Mouse (Mus musculus) midbrain, embryonic 11.5 days (tissue): ENCODE data around the gene Habp4. TPM values are rescaled to one million over a fixed set of nuclear protein-coding genes. Genes with fewer than 3 reads are reported as not detected.
A peak's percentile ranks its signal among the peaks of the same experiment; 100 is the strongest.

Source experiments
- ATAC-seq: fragments of 200-750 bp; cut with Nextera tagmentation; 2 replicates; pipeline ENCODE4 v1.8.0; 2017; ENCODE audit warnings: moderate TSS enrichment, moderate library complexity; ENCODE audit not compliant: low FRiP score
- DNase-seq: peaks from one replicate; pipeline ENCODE4 v3.0.0; 2015; ENCODE audit warnings: low spot score; ENCODE audit errors: missing footprints
- H3K27ac ChIP-seq: fragments of 300-500 bp; sonication (generic); 2 replicates; pipeline ENCODE4 v1.5.1; 2014; ENCODE audit warnings: low read depth, low read length
- H3K27me3 ChIP-seq: fragments of 300-500 bp; sonication (generic); 2 replicates; pipeline ENCODE4 v1.6.1; 2014; ENCODE audit warnings: mild to moderate bottlenecking, low read length, moderate library complexity, mixed read lengths; ENCODE audit not compliant: control insufficient read depth, insufficient read depth
- H3K36me3 ChIP-seq: fragments of 300-500 bp; sonication (generic); 2 replicates; pipeline ENCODE4 v1.6.1; 2014; ENCODE audit warnings: mild to moderate bottlenecking, low read length, moderate library complexity, mixed read lengths; ENCODE audit not compliant: control insufficient read depth, insufficient read depth
- H3K4me1 ChIP-seq: fragments of 300-500 bp; sonication (generic); 2 replicates; pipeline ENCODE4 v1.6.1; 2014; ENCODE audit warnings: low read length; ENCODE audit not compliant: control insufficient read depth, insufficient read depth
- H3K4me2 ChIP-seq: fragments of 300-500 bp; sonication (generic); 2 replicates; pipeline ENCODE4 v1.6.1; 2014; ENCODE audit warnings: mild to moderate bottlenecking, moderate library complexity
- H3K4me3 ChIP-seq: fragments of 300-500 bp; sonication (generic); 2 replicates; pipeline ENCODE4 v1.5.1; 2014; ENCODE audit warnings: low read depth, low read length
- H3K9ac ChIP-seq: fragments of 300-500 bp; sonication (generic); 2 replicates; pipeline ENCODE4 v1.6.1; 2014; ENCODE audit warnings: low read length
- H3K9me3 ChIP-seq: fragments of 300-500 bp; sonication (generic); 2 replicates; pipeline ENCODE4 v1.6.1; 2016; ENCODE audit warnings: low read length; ENCODE audit not compliant: control insufficient read depth
- WGBS: fragments of 180-500 bp; shearing (Covaris S2); extraction: QIAGEN DNeasy Blood & Tissue Kit; methylation state at CpG from one replicate; pipeline ENCODE4 v1.1.7; 2014; 5-methylcytosine and 5-hydroxymethylcytosine counted together
- polyA plus RNA-seq: library from polyadenylated mRNA; unstranded; fragments of >200 nt; fragmentation: Nextera tagmentation; extraction: Ambion mirVana; gene quantifications from 2 replicates; pipeline ENCODE4 v1.2.1, GENCODE M21; 2014

Gene Habp4
- polyA plus RNA-seq, 1 experiment from 2014 or later, result 23.1 TPM

- Histone ChIP-seq H3K4me2 (no peak overlapping the region), H3K36me3 (no peaks in the 10 kb centered on the region), H3K27ac (no peak overlapping the region), H3K9ac (no peak overlapping the region), H3K4me3 (no peak overlapping the region), H3K9me3 (no peaks in the 10 kb centered on the region), H3K4me1 (no peaks in the 10 kb centered on the region), H3K27me3 (no peaks in the 10 kb centered on the region)
- DNase-seq (no peak), ATAC-seq (peak; percentile 72)
- 68% methylated on average over 2 of the region's 2 CpGs for WGBS
Measured at GRCm38 (mm10) chr13:64205186-64205585, 43.6 kb downstream of the Habp4 start.

- WGBS, result 91% methylated on average over 6 of the region's 6 CpGs
- no peaks in the 10 kb centered on the region for H3K9me3 ChIP-seq
- no peak overlapping the region for H3K4me2 ChIP-seq
- ATAC-seq (no peak), DNase-seq (peak; percentile 64)
- H3K9ac ChIP-seq, result no peak overlapping the region
- H3K4me1 ChIP-seq, result no peaks in the 10 kb centered on the region
- no peaks in the 10 kb centered on the region for H3K36me3 ChIP-seq
- no peak overlapping the region for H3K4me3 ChIP-seq
- H3K27me3 ChIP-seq, result no peaks in the 10 kb centered on the region
- H3K27ac ChIP-seq, result no peak overlapping the region
Measured at GRCm38 (mm10) chr13:64208146-64208545, 46.5 kb downstream of the Habp4 start.

- no peaks in the 10 kb centered on the region for H3K27me3 ChIP-seq
- H3K4me3 ChIP-seq, result no peak overlapping the region
- H3K36me3 ChIP-seq, result no peaks in the 10 kb centered on the region
- H3K9ac ChIP-seq, result no peak overlapping the region
- H3K9me3 ChIP-seq, result no peaks in the 10 kb centered on the region
- ATAC-seq (no peak), DNase-seq (no peak)
- no peak overlapping the region for H3K27ac ChIP-seq
- no peaks in the 10 kb centered on the region for H3K4me1 ChIP-seq
- no peak overlapping the region for H3K4me2 ChIP-seq
- WGBS, result 89% methylated on average over 5 of the region's 5 CpGs
Measured at GRCm38 (mm10) chr13:64211995-64212603, 50.5 kb downstream of the Habp4 start.

GRCm38 (mm10) chr13:64214891-64215290, 53.3 kb downstream of the Habp4 start:
- Histone ChIP-seq H3K27me3 (no peaks in the 10 kb centered on the region), H3K9me3 (no peaks in the 10 kb centered on the region), H3K4me2 (no peak overlapping the region), H3K4me3 (no peak overlapping the region), H3K27ac (no peak overlapping the region), H3K9ac (no peak overlapping the region), H3K36me3 (no peaks in the 10 kb centered on the region), H3K4me1 (no peaks in the 10 kb centered on the region)
- no peak for ATAC-seq
- DNase-seq, result no peak
- 93% methylated on average over 5 of the region's 5 CpGs for WGBS

GRCm38 (mm10) chr13:64225738-64226137, 64.1 kb downstream of the Habp4 start:
- DNase-seq (no peak), ATAC-seq (no peak)
- Histone ChIP-seq H3K27me3 (no peaks in the 10 kb centered on the region), H3K36me3 (no peaks in the 10 kb centered on the region), H3K9ac (no peak overlapping the region), H3K27ac (no peak overlapping the region), H3K4me1 (no peaks in the 10 kb centered on the region), H3K9me3 (no peaks in the 10 kb centered on the region), H3K4me3 (no peak overlapping the region), H3K4me2 (no peak overlapping the region)
- WGBS, result 91% methylated on average over 3 of the region's 3 CpGs

GRCm38 (mm10) chr13:64226725-64227124, 65.1 kb downstream of the Habp4 start:
- DNase-seq, result no peak
- no peaks in the 10 kb centered on the region for H3K4me1 ChIP-seq
- no peak overlapping the region for H3K27ac ChIP-seq
- ATAC-seq, result no peak
- no peak overlapping the region for H3K4me3 ChIP-seq
- H3K9ac ChIP-seq, result no peak overlapping the region
- H3K27me3 ChIP-seq, result no peaks in the 10 kb centered on the region
- H3K4me2 ChIP-seq, result no peak overlapping the region
- WGBS, result 90% methylated on average over 4 of the region's 4 CpGs
- no peaks in the 10 kb centered on the region for H3K36me3 ChIP-seq
- no peaks in the 10 kb centered on the region for H3K9me3 ChIP-seq

GRCm38 (mm10) chr13:64233139-64233538, 71.5 kb downstream of the Habp4 start:
- Histone ChIP-seq H3K9me3 (no peaks in the 10 kb centered on the region), H3K4me2 (no peak overlapping the region), H3K36me3 (no peaks in the 10 kb centered on the region), H3K27me3 (no peaks in the 10 kb centered on the region), H3K27ac (no peak overlapping the region), H3K4me3 (no peak overlapping the region), H3K4me1 (0 out of 2 replicates have a peak, but pooled peaks cover 2% of the 10 kb centered on the region), H3K9ac (no peak overlapping the region)
- no peak for ATAC-seq
- peak; percentile 66 for DNase-seq
- WGBS, result 85% methylated on average over 4 of the region's 4 CpGs

GRCm38 (mm10) chr13:64235062-64235715, 73.6 kb downstream of the Habp4 start:
- DNase-seq, result no peak
- no peaks in the 10 kb centered on the region for H3K36me3 ChIP-seq
- H3K4me2 ChIP-seq, result no peak overlapping the region
- no peak for ATAC-seq
- H3K4me1 ChIP-seq, result 0 out of 2 replicates have a peak, but pooled peaks cover 2% of the 10 kb centered on the region
- H3K27me3 ChIP-seq, result no peaks in the 10 kb centered on the region
- H3K9me3 ChIP-seq, result no peaks in the 10 kb centered on the region
- WGBS, result 73% methylated on average over 4 of the region's 4 CpGs
- no peak overlapping the region for H3K9ac ChIP-seq
- H3K4me3 ChIP-seq, result no peak overlapping the region
- H3K27ac ChIP-seq, result no peak overlapping the region

- Histone ChIP-seq H3K9ac (no peak overlapping the region), H3K27me3 (no peaks in the 10 kb centered on the region), H3K4me2 (no peak overlapping the region), H3K4me3 (no peak overlapping the region), H3K27ac (no peak overlapping the region), H3K4me1 (0 out of 2 replicates have a peak, but pooled peaks cover 2% of the 10 kb centered on the region), H3K36me3 (no peaks in the 10 kb centered on the region), H3K9me3 (no peaks in the 10 kb centered on the region)
- DNase-seq, result peak; percentile 62
- no peak for ATAC-seq
- 85% methylated on average over 3 of the region's 3 CpGs for WGBS
Measured at GRCm38 (mm10) chr13:64235777-64236176, 74.2 kb downstream of the Habp4 start.
